Mouse (Mus musculus) kidney, adult 2 months (tissue): ENCODE results near the gene Fahd2a.

ENCODE experiments used
- CTCF ChIP-seq: fragments of 200-500 bp; conservative IDR thresholded peaks from 2 replicates; pipeline ENCODE4 v1.5.1; 2011; ENCODE audit warnings: low read depth, mild to moderate bottlenecking, control low read depth, low read length, moderate library complexity, mixed read lengths; ENCODE audit not compliant: insufficient read depth, insufficient read length
- POLR2A ChIP-seq: fragments of 200-500 bp; IDR thresholded peaks from one replicate; pipeline ENCODE4 v1.6.1; 2011; ENCODE audit warnings: low read depth, low read length, control low read depth

- no peak for TF ChIP-seq CTCF
- TF ChIP-seq POLR2A = no peak
Observed at GRCm38 (mm10) chr2:127411126-127411525, 33.2 kb downstream of the Fahd2a start.
